Mouse (Mus musculus): ENCODE measurements around the gene Brd3. TPM values are rescaled to one million over a fixed set of nuclear protein-coding genes. Genes with fewer than 3 reads are reported as not detected.

Gene Brd3
- polyA plus RNA-seq, 1 experiment from 2014 or later: 128 TPM

DNA sequence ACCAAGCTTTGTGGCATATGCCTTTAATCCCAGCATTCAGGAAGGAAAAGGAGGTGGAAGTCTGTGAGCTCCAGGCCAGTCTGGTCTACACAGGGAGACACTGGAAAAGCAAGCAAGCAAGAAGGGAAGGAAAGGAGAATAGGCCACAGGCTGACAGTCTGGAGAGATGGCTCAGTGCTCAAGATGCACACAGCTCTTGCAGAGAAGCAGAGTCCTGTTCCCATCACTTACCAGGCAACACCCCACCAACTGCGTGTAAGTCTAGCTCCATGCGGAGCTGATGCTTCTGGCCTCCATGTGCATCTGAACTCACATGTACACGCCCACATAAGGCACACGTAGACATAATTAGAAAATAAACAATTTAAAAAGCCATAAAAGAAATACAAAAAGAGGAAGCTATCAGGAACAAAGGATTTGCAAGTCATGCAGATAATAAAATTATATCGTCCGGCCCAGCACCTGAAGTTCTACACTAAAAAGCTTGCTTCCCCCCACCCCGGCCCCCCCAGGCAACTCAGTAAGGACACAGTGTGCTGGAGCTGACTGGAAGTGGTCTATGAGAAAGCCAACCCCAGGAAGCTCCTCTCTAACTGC is 25.1 kb downstream of the Brd3 start:
- no peaks in the 10 kb centered on the region for H3K9me3 ChIP-seq
- H3K4me2 ChIP-seq: no peak overlapping the region
- 0 out of 2 replicates have a peak, but pooled peaks cover 4% of the 10 kb centered on the region for H3K4me1 ChIP-seq (replicated peaks)
- no peak for ATAC-seq (ENCODE audit: insufficient number of reproducible peaks, insufficient read depth, low FRiP score, low TSS enrichment, low read depth)
- H3K27me3 ChIP-seq: no peaks in the 10 kb centered on the region
- no peak overlapping the region for H3K9ac ChIP-seq (replicated peaks)
- no peak overlapping the region for H3K27ac ChIP-seq
- no peaks in the 10 kb centered on the region for H3K36me3 ChIP-seq
- no peak overlapping the region for H3K4me3 ChIP-seq (replicated peaks)
- 74% methylated on average over 7 of the region's 7 CpGs for WGBS

DNA sequence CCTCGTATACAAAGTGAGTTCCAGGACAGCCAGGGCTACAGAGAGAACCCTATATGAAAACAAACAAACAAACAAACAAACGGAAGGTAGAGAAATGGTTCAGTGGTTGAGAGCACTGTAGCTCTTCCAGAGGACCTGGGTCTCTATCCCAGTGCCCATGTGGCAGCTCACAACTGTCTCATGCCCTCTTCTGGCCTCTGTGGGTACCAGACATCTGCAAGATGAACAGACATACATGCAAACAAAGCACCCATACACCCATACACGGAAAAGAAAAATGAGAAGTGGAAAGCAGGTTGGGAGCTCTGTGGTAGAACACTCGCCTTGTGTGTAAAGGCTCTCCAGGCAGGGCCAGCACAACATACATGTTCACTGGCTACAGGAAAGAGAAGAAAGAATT is 27.1 kb downstream of the Brd3 start:
- H3K4me1 ChIP-seq (replicated peaks): peaks cover 12% of the 10 kb centered on the region; the same call in 1 of the 2 replicates
- H3K27ac ChIP-seq: no peak overlapping the region
- 79% methylated on average over 4 of the region's 4 CpGs for WGBS
- H3K4me3 ChIP-seq (replicated peaks): no peak overlapping the region
- H3K9me3 ChIP-seq: no peaks in the 10 kb centered on the region
- H3K9ac ChIP-seq (replicated peaks): no peak overlapping the region
- ATAC-seq (ENCODE audit: insufficient number of reproducible peaks, insufficient read depth, low FRiP score, low TSS enrichment, low read depth): no peak
- H3K36me3 ChIP-seq: no peaks in the 10 kb centered on the region
- H3K4me2 ChIP-seq: no peak overlapping the region
- no peaks in the 10 kb centered on the region for H3K27me3 ChIP-seq

DNA sequence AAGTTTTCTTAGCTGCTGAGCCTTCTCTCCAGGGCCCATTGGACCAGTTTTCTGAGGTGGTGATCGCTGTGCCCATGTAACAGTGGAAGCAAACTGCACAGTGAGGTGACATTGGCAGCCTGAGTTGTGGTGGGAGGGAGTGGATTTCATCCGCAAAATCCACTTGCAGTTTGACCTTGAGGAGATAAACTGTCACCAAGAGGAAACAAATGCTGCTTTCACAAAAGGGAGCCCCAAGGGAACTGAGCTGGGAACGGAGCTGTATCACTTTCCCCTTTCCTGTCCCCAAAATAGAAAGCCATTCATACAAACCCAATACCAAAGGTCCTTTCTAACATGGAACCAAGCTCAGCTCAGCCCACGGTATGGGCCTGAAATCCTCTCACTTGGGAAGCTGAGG is 27.6 kb downstream of the Brd3 start:
- Histone ChIP-seq H3K9ac (replicated peaks) (no peak overlapping the region), H3K27ac (no peak overlapping the region), H3K4me2 (no peak overlapping the region), H3K9me3 (no peaks in the 10 kb centered on the region), H3K4me1 (replicated peaks) (peaks cover 12% of the 10 kb centered on the region; the same call in 1 of the 2 replicates), H3K4me3 (replicated peaks) (no peak overlapping the region), H3K27me3 (no peaks in the 10 kb centered on the region), H3K36me3 (no peaks in the 10 kb centered on the region)
- ATAC-seq (ENCODE audit: insufficient number of reproducible peaks, insufficient read depth, low FRiP score, low TSS enrichment, low read depth): no peak
- 79% methylated on average over 4 of the region's 4 CpGs for WGBS

DNA sequence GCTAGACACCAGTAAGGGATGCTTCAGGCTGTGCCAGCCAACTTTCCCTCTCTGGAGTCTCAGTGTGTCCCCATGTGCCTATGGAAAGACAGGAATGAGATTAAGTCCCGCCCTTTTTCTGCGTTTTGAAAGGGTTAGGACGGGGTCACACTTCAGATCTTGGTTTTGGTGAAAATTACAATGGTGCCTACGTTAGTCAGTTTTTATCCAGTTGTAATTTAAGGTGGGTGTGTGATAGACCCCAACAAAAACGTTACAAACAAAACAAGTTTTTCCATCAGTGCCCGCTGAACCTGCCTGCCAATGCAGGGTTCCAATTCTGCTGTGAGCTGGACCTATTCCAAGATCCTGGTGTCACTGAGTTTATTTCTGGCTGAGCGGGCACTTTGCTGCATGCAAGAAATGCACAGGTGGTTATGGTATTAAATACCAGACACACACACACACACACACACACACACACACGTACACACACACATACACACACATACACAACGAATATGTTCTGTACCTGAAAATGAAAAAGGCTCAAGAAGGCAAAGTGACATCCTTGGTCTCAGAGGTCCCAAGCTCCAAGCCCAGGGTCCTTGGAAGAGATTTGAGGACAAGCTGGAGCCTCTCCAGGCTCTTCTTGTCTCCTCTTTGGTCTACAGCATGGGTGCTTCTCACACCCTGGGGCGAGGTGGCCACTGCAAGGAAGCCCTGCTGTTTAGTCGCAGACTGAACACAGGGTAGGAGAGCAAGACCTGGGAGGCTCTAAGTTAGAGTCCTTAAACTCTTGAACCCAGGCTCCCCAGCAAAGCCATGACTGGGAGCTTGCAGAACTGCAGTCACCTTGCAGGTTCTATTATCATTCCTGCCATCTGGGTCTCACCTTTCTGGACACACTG is 30.9 kb downstream of the Brd3 start:
- 34% methylated on average over 11 of the region's 11 CpGs for WGBS
- H3K4me2 ChIP-seq: peak overlapping the region; percentile 69
- peaks cover 15% of the 10 kb centered on the region for H3K36me3 ChIP-seq
- H3K4me1 ChIP-seq (replicated peaks): peaks cover 36% of the 10 kb centered on the region
- H3K27me3 ChIP-seq: no peaks in the 10 kb centered on the region
- peak overlapping the region; percentile 95 for H3K27ac ChIP-seq
- peak overlapping the region; percentile 98 for H3K9ac ChIP-seq (replicated peaks)
- H3K4me3 ChIP-seq (replicated peaks): peak overlapping the region; percentile 99
- ATAC-seq (ENCODE audit: insufficient number of reproducible peaks, insufficient read depth, low FRiP score, low TSS enrichment, low read depth): no peak
- no peaks in the 10 kb centered on the region for H3K9me3 ChIP-seq

DNA sequence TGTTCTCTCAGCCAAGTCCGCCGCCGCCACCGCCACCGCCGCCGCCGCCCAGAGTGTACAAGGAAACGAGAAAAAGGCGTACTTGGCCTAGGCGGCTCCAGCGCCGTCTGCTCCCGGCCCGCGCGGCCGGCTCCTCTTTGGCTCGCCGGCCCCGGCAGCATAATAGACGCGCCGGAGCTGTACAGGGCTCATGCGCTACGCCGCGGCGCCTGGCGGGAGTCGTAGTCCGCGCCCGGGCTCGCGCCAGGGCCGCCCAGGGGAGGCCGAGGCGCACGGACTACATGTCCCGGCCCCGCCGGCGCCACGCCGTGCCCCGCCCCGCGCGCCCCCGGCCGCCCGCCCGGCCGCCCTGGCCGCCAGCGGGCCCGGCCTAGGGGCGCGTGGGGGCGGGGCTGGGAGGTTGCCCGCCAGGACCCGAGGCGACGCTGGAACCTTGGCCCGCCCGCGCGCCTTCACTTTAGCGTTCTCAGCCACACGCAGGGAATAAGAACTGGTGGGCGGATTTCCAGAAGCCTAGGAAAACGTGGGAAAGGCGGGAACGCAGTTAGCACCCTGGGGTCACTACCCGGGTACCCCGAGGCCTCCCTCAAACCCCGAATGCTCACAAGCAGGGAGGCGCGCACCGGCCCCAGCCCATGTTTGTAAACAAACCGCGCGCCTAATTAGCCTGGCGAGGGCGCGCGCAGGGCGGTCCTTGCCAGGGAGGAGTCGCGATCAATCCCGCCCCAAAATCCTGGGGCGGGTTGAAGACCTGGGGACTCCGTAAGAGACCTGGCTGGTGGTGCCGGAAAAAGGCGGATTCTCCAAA is 31.8 kb downstream of the Brd3 start:
- Histone ChIP-seq H3K4me3 (replicated peaks) (peak overlapping the region; percentile 99), H3K36me3 (peaks cover 23% of the 10 kb centered on the region), H3K4me2 (peak overlapping the region; percentile 98), H3K9ac (replicated peaks) (peak overlapping the region; percentile 98), H3K9me3 (no peaks in the 10 kb centered on the region), H3K27me3 (no peaks in the 10 kb centered on the region), H3K4me1 (replicated peaks) (peaks cover 44% of the 10 kb centered on the region), H3K27ac (peak overlapping the region; percentile 98)
- WGBS: under 1% methylated on average over 79 of the region's 96 CpGs
- peak; percentile 97 for ATAC-seq (ENCODE audit: insufficient number of reproducible peaks, insufficient read depth, low FRiP score, low TSS enrichment, low read depth)

DNA sequence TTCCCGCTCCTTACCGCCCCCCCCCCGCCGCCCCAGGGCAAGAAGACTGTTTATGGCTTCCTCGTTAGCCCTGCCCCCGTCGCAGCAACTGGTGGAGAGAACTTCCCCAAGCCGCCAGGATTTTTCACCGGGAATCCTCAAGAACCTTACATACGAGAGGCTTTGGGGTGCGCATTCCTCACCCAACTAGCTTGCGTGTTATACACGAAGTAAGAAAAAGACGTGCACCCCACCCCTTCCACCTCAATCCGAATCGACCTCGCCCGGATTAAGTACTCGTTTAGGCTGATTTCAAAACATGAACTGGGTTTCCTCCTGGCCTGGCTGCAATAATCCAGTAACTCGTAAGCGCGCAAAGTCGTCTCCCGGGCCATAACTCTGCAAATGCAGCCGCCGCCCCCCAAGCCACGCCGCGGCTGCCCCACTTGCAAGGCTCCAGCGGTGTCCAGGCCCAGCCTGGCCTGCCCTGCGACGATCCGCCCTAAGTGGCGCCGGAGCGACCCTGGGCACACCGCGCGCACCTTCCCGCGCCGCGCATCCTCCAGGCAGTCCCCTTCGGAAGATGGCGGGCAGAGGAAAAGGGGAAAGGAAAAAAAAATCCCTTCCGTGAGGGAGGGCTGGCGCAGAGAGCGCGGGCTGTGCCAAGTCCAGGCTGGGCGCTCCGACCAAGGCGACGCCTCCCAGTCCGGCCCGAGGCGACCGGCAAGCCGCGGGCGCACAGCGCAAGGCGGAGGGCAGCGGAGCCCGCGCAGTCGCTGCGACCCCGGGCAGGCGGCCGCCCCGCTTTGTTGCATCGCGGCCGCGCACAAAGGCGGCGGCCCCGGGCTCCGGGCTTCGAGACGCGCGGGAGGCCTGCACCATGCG is 32.6 kb downstream of the Brd3 start:
- peak overlapping the region; percentile 98 for H3K9ac ChIP-seq (replicated peaks)
- no peaks in the 10 kb centered on the region for H3K9me3 ChIP-seq
- peak overlapping the region; percentile 98 for H3K4me2 ChIP-seq
- H3K36me3 ChIP-seq: peaks cover 30% of the 10 kb centered on the region
- H3K27me3 ChIP-seq: no peaks in the 10 kb centered on the region
- ATAC-seq (ENCODE audit: insufficient number of reproducible peaks, insufficient read depth, low FRiP score, low TSS enrichment, low read depth): no peak
- H3K4me3 ChIP-seq (replicated peaks): peak overlapping the region; percentile 99
- under 1% methylated on average over 72 of the region's 84 CpGs for WGBS
- H3K27ac ChIP-seq: peak overlapping the region; percentile 98
- peaks cover 52% of the 10 kb centered on the region for H3K4me1 ChIP-seq (replicated peaks)

DNA sequence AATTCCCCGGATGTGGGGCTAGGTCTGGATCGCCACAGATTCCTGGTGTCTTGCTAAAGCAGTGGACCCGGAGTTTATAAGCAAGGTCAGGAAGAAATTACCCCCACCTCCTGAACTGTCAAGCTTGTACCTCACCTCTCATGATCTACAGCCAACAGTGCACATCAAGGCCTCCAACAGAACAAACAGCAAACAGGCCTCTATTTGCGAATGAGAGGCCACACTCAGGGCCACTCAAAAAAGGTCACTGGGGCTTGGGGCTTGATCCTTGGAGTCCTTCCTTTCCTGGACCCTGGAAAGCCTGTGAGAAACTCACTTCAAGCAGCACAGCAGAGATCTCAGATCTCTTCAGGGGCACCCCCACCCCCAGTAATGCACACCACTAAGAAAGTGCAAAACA is 33.6 kb downstream of the Brd3 start:
- 15% methylated on average over 4 of the region's 4 CpGs for WGBS
- H3K4me1 ChIP-seq (replicated peaks): peaks cover 62% of the 10 kb centered on the region
- H3K4me3 ChIP-seq (replicated peaks): peak overlapping the region; percentile 99
- no peak for ATAC-seq (ENCODE audit: insufficient number of reproducible peaks, insufficient read depth, low FRiP score, low TSS enrichment, low read depth)
- 0 out of 2 replicates have a peak overlapping the region, but pooled peaks have one; percentile 98 for H3K27ac ChIP-seq
- peaks cover 35% of the 10 kb centered on the region for H3K36me3 ChIP-seq
- no peaks in the 10 kb centered on the region for H3K27me3 ChIP-seq
- H3K4me2 ChIP-seq: peak overlapping the region; percentile 98
- peak overlapping the region; percentile 98 for H3K9ac ChIP-seq (replicated peaks)
- H3K9me3 ChIP-seq: no peaks in the 10 kb centered on the region

DNA sequence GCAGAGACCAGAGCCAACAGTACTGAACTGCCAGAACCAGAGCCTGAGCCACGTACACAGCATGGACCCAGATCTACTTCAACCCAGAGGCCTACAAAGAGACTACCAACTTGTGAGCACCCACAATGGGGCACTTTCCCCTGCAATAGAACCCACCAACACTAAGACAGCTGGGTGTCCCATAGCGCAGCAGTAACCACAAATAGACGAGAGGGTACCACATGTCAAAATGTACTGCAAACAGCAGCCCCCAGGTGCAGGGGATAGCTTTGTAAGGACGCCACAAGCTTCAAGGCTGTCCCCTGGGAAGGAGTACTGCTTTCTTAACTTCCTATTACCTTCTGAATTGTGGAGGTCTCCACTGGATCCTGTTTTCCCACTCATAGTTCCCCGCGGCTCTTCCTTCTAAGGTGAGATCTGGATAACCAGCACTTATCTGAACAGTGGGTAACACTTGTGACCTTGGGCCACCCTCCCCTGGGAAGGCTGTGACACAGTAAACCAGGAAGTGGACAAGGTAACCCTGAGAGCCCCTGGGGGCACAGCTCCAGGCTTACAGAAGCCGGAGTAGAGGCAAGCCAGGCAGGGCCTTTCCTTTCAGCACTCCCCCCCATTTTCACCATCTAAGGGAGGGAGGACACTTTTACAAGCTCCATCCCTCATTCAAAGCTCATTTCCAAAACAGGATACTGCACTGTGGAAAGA is 34.2 kb downstream of the Brd3 start:
- 63% methylated on average over 7 of the region's 7 CpGs for WGBS
- H3K9ac ChIP-seq (replicated peaks): peak overlapping the region; percentile 98; the same call in 1 of the 2 replicates
- H3K4me1 ChIP-seq (replicated peaks): peaks cover 64% of the 10 kb centered on the region
- no peaks in the 10 kb centered on the region for H3K27me3 ChIP-seq
- peak overlapping the region; percentile 99 for H3K4me3 ChIP-seq (replicated peaks)
- no peak for ATAC-seq (ENCODE audit: insufficient number of reproducible peaks, insufficient read depth, low FRiP score, low TSS enrichment, low read depth)
- peaks cover 42% of the 10 kb centered on the region for H3K36me3 ChIP-seq
- no peak overlapping the region for H3K27ac ChIP-seq
- H3K4me2 ChIP-seq: peak overlapping the region; percentile 98
- H3K9me3 ChIP-seq: no peaks in the 10 kb centered on the region

DNA sequence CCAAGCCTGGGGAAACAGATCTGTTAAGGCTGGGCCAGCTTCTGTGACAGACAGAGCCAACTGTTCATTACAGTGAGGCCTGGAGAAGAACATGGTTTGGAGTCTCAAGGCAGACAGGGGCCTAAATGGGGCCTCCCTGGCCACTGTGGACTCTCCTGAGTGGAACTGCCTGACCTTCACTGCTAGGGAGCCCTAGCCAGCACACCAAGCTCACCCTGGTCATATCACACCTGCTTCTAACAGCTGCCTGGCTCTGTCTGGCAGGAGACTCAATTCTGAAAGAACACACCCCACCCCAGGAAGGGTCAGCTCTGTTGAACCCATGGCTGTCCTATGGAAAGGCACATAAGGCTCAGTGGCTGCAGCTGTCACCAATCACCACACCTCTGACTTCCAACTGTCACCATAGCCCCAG is 36.3 kb downstream of the Brd3 start:
- no peak for ATAC-seq (ENCODE audit: insufficient number of reproducible peaks, insufficient read depth, low FRiP score, low TSS enrichment, low read depth)
- H3K36me3 ChIP-seq: peaks cover 62% of the 10 kb centered on the region
- no peak overlapping the region for H3K4me3 ChIP-seq (replicated peaks)
- peaks cover 59% of the 10 kb centered on the region for H3K4me1 ChIP-seq (replicated peaks)
- H3K9ac ChIP-seq (replicated peaks): no peak overlapping the region
- no peak overlapping the region; the same call in 1 of the 2 replicates for H3K4me2 ChIP-seq
- no peak overlapping the region for H3K27ac ChIP-seq
- H3K27me3 ChIP-seq: no peaks in the 10 kb centered on the region
- no peaks in the 10 kb centered on the region for H3K9me3 ChIP-seq

DNA sequence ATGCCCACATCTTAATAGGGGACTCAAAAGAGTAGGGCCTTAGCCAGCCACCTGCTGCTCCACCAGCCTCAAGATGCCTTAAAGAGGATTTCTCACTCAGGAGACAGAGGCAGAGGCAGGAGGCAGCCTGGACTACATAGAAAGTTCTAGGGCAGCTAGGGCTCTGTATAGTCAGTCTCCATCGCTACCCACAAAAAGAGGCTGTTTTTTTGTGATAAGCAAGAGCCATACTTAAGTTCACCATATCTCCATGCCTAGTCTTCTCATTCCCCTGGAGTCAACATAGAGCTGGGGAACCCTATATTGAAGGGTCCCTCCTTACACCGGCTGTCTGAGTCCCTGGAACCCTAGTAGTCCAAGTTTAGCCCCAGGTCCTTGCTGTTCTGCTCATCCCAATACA is 36.9 kb downstream of the Brd3 start:
- no peak overlapping the region for H3K4me3 ChIP-seq (replicated peaks)
- H3K4me1 ChIP-seq (replicated peaks): peaks cover 59% of the 10 kb centered on the region

More for the DNA sequence above, 36.9 kb downstream of the Brd3 start:
- Histone ChIP-seq H3K9ac (replicated peaks) (no peak overlapping the region), H3K4me2 (no peak overlapping the region), H3K9me3 (no peaks in the 10 kb centered on the region), H3K27ac (0 out of 2 replicates have a peak overlapping the region, but pooled peaks have one; percentile 23), H3K27me3 (no peaks in the 10 kb centered on the region), H3K36me3 (peaks cover 68% of the 10 kb centered on the region)
- no peak for ATAC-seq (ENCODE audit: insufficient number of reproducible peaks, insufficient read depth, low FRiP score, low TSS enrichment, low read depth)
- 97% methylated on average over 2 of the region's 2 CpGs for WGBS

Measured in limb, embryonic 12.5 days (tissue).